Mouse (Mus musculus) naive thymus-derived CD4-positive, alpha-beta T cell, adult 5 months (primary cell): ENCODE measurements around the gene Pabpc6. TPM values are rescaled to one million over a fixed set of nuclear protein-coding genes. Genes with fewer than 3 reads are reported as not detected.

Experiments used
- polyA plus RNA-seq: library from polyadenylated mRNA; unstranded; fragments of 100-300 nt; shearing (Covaris generic); gene quantifications from one replicate; pipeline ENCODE4 v1.2.1, GENCODE M21; 2017

The Pabpc6 gene
- not detected for polyA plus RNA-seq

GRCm38 (mm10) chr17:9669283-9669905, at the start of gene Pabpc6:
Gene Pabpc6, minus strand, starts transcription at chr17:9669717.

Other genes with a start within 250 kb of the Pabpc6 start
- not detected for gene Gm17728, start 247.7 kb downstream of the Pabpc6 start, polyA plus RNA-seq